Comparison of ENCODE assay signal across 12 mouse cellular contexts in genomic region chr15:3755636-3756035, GRCm38 (mm10).
DNase-seq lines count a peak whose midpoint lies in the region; ATAC-seq lines count a peak whose summit lies in the region.
"Had no signal": no experiment of that assay in that cellular context is flagged by ENCODE, and none has a peak within 500 bp of the region (broad histone marks: within the 10 kb centered on the region; RNA-seq: fewer than 3 reads in every experiment).

No protein-coding gene starts in this region.

- no peaks in the 10 kb centered on the region for H3K4me1 ChIP-seq in midbrain, embryonic 12.5 days
- H3K4me1 ChIP-seq in midbrain, embryonic 16.5 days (ENCODE audit: control insufficient read depth, insufficient read depth, low read length): no peaks in the 10 kb centered on the region

- no peaks in the 10 kb centered on the region for H3K9me3 ChIP-seq in midbrain, embryonic 12.5 days
- H3K9me3 ChIP-seq in midbrain, embryonic 16.5 days (replicated peaks; ENCODE audit: control insufficient read depth, low read length, poor library complexity, severe bottlenecking): no peaks in the 10 kb centered on the region

- no peak overlapping the region for H3K9ac ChIP-seq in midbrain, embryonic 12.5 days (replicated peaks)
- no peak overlapping the region for H3K9ac ChIP-seq in midbrain, embryonic 16.5 days (ENCODE audit: low read depth, low read length)
- H3K9ac ChIP-seq: liver, postnatal 0 days had no signal

- DNase-seq in frontal cortex, adult 2 months (ENCODE audit: extremely low spot score in 1 of 2, low spot score in 1 of 2): peak; percentile 51 to 84
- DNase-seq in layer of hippocampus, postnatal 10 days (ENCODE audit: low spot score in 2 of 2): peak; percentile 5 to 11
- DNase-seq in right cerebral cortex, postnatal 25 days: peak; percentile 38
- no peak for DNase-seq in spleen, postnatal 14 days (ENCODE audit: low spot score in 2 of 2)
- no peak for DNase-seq in MN1 (ENCODE audit: low spot score)
- DNase-seq: cerebellum, postnatal 36 days; kidney, adult 2 months; liver, postnatal 0 days; thymus, postnatal 14 days had no signal

- H3K27ac ChIP-seq in midbrain, embryonic 12.5 days (replicated peaks): no peak overlapping the region
- no peak overlapping the region for H3K27ac ChIP-seq in midbrain, embryonic 16.5 days (ENCODE audit: low read length)

- 0 out of 2 replicates have a peak, but pooled peaks have one; percentile 54 for ATAC-seq in midbrain, embryonic 12.5 days (ENCODE audit: low FRiP score, low read depth)
- ATAC-seq in midbrain, embryonic 16.5 days: no peak
- ATAC-seq: liver, postnatal 0 days had no signal

- no peaks in the 10 kb centered on the region for H3K36me3 ChIP-seq in midbrain, embryonic 12.5 days
- H3K36me3 ChIP-seq in midbrain, embryonic 16.5 days (ENCODE audit: control insufficient read depth, insufficient read depth, low read length): no peaks in the 10 kb centered on the region

- H3K4me3 ChIP-seq in midbrain, embryonic 12.5 days: no peak overlapping the region
- no peak overlapping the region for H3K4me3 ChIP-seq in midbrain, embryonic 16.5 days (ENCODE audit: low read depth, low read length)

- WGBS in midbrain, embryonic 12.5 days: 70% methylated on average over 2 of the region's 2 CpGs
- 60% methylated on average over 2 of the region's 2 CpGs for WGBS in midbrain, embryonic 16.5 days

- H3K27me3 ChIP-seq in midbrain, embryonic 12.5 days: no peaks in the 10 kb centered on the region
- H3K27me3 ChIP-seq in midbrain, embryonic 16.5 days (ENCODE audit: control insufficient read depth, insufficient read depth, low read depth, low read length): no peaks in the 10 kb centered on the region
- H3K27me3 ChIP-seq: CH12.LX had no signal

- no peak overlapping the region for H3K4me2 ChIP-seq in midbrain, embryonic 12.5 days (replicated peaks)
- H3K4me2 ChIP-seq in midbrain, embryonic 16.5 days (ENCODE audit: low read length): no peak overlapping the region

Comparison
In these comparisons a context has a peak if more than half of its experiments do, and no peak if none do; other contexts are left out.
1. DNase-seq: peak in frontal cortex, adult 2 months (2 of 2), layer of hippocampus, postnatal 10 days (2 of 2) and right cerebral cortex, postnatal 25 days (single experiment); none in spleen, postnatal 14 days (0 of 2) and MN1 (single experiment).